Mouse (Mus musculus) stomach, postnatal 0 days (tissue): ENCODE data around the gene R3hdm2.

ENCODE experiments used
- CTCF ChIP-seq: IDR thresholded peaks from 2 replicates; pipeline ENCODE4 v1.5.1; 2016; ENCODE audit warnings: antibody characterized with exemption, low read depth, mild to moderate bottlenecking, moderate library complexity
- EP300 ChIP-seq: optimal IDR thresholded peaks from 2 replicates; pipeline ENCODE3; 2016; ENCODE audit warnings: antibody characterized with exemption

DNA sequence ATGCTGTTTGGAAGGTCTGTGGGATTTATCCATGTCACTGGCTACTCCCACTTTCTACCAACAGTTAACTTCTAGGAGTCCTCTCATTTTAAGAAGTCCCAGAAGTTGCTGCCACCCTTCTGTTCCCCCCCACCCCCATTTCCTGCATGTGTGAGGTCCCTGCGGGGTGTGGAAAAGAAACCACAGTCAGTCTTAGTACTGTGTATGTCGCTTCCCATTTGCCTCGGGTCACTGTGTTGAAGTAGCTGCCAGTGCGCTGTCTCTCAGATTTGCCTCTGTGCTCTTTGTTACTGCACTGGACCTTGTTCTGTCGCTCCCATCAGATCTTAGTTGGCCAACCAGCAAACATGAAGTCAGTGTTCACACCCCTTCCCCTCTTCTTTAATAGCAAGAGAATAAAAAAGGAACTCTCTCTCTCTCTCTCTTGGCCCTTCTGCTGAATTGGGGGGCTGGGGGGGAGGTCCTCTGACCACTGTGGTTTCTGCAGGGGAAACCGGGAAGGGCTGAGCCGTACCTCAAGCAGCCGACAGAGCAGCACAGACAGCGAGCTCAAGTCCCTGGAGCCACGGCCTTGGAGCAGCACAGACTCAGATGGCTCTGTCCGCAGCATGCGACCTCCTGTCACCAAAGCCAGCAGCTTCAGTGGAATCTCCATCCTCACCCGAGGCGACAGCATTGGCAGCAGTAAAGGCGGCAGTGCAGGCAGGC lies 91.3 kb downstream of the R3hdm2 start:
- TF ChIP-seq CTCF: no peak
- no peak for TF ChIP-seq EP300
